Mouse (Mus musculus): ENCODE measurements around the gene Thbd. TPM values are rescaled to one million over a fixed set of nuclear protein-coding genes. Genes with fewer than 3 reads are reported as not detected.

The Thbd gene
- polyA plus RNA-seq, 1 experiment from 2014 or later = 6.8 TPM

GRCm38 (mm10) chr2:148357145-148357544, 50.8 kb downstream of the Thbd start:
- no peaks in the 10 kb centered on the region for H3K4me1 ChIP-seq (replicated peaks; ENCODE audit: control insufficient read depth, insufficient read depth, low read length)
- no peaks in the 10 kb centered on the region for H3K27me3 ChIP-seq (ENCODE audit: control insufficient read depth, insufficient read depth, low read length)
- 73% methylated on average over 1 of the region's 1 CpGs for WGBS
- ATAC-seq (ENCODE audit: low FRiP score) (no peak), DNase-seq (ENCODE audit: low spot score) (no peak)
- H3K36me3 ChIP-seq (ENCODE audit: control insufficient read depth, insufficient read depth, low read length) = no peaks in the 10 kb centered on the region
- no peak overlapping the region for H3K4me2 ChIP-seq (replicated peaks; ENCODE audit: low read depth, low read length)
- no peaks in the 10 kb centered on the region for H3K9me3 ChIP-seq (ENCODE audit: control insufficient read depth, low read length)
- no peak overlapping the region for H3K27ac ChIP-seq (ENCODE audit: low read depth, low read length)
- H3K9ac ChIP-seq (ENCODE audit: low read depth, low read length) = no peak overlapping the region
- H3K4me3 ChIP-seq (ENCODE audit: low read depth, low read length) = no peak overlapping the region

Other genes with a start within 250 kb of the Thbd start
- 0.75 and 0.85 TPM in 2 replicates for gene Sstr4, start 12.8 kb downstream of the Thbd start, polyA plus RNA-seq (2014; fragmentation: Nextera tagmentation; extraction: Ambion mirVana)
- gene Cd93, start 35.4 kb upstream of the Thbd start, polyA plus RNA-seq (2014; fragmentation: Nextera tagmentation; extraction: Ambion mirVana) = 6.2 and 7.5 TPM in 2 replicates